Mouse (Mus musculus) embryonic facial prominence, embryonic 15.5 days (tissue): ENCODE measurements around the gene Specc1. TPM values are rescaled to one million over a fixed set of nuclear protein-coding genes. Genes with fewer than 3 reads are reported as not detected.
A peak's percentile ranks its signal among the peaks of the same experiment; 100 is the strongest.

Source experiments
- ATAC-seq: fragments of 200-750 bp; cut with Nextera tagmentation; 2 replicates; pipeline ENCODE4 v1.8.0; 2017; ENCODE audit warnings: low read depth, moderate TSS enrichment; ENCODE audit not compliant: insufficient number of reproducible peaks, low FRiP score, low TSS enrichment
- H3K27ac ChIP-seq: fragments of 300-500 bp; sonication (generic); replicated peaks from 2 replicates; pipeline ENCODE4 v1.5.1; 2015; ENCODE audit warnings: mild to moderate bottlenecking, inconsistent platforms
- H3K27me3 ChIP-seq: fragments of 300-500 bp; sonication (generic); 2 replicates; pipeline ENCODE4 v1.6.1; 2015; ENCODE audit warnings: inconsistent platforms
- H3K36me3 ChIP-seq: fragments of 300-500 bp; sonication (generic); 2 replicates; pipeline ENCODE4 v1.6.1; 2015; ENCODE audit warnings: mild to moderate bottlenecking, inconsistent platforms
- H3K4me1 ChIP-seq: fragments of 300-500 bp; sonication (generic); 2 replicates; pipeline ENCODE4 v1.6.1; 2015; ENCODE audit warnings: inconsistent platforms
- H3K4me2 ChIP-seq: fragments of 300-500 bp; sonication (generic); replicated peaks from 2 replicates; pipeline ENCODE4 v1.6.1; 2015; ENCODE audit warnings: mild to moderate bottlenecking, inconsistent platforms
- H3K4me3 ChIP-seq: fragments of 300-500 bp; sonication (generic); replicated peaks from 2 replicates; pipeline ENCODE4 v1.5.1; 2015; ENCODE audit warnings: mild to moderate bottlenecking, inconsistent platforms
- H3K9ac ChIP-seq: fragments of 300-500 bp; sonication (generic); 2 replicates; pipeline ENCODE4 v1.6.1; 2015; ENCODE audit warnings: inconsistent platforms
- H3K9me3 ChIP-seq: fragments of 300-500 bp; sonication (generic); replicated peaks from 2 replicates; pipeline ENCODE4 v1.6.1; 2016; ENCODE audit warnings: inconsistent platforms
- WGBS: fragments of 180-500 bp; shearing (Covaris S2); methylation state at CpG from one replicate; pipeline ENCODE4 v1.1.7; 2015; 5-methylcytosine and 5-hydroxymethylcytosine counted together
- polyA plus RNA-seq: library from polyadenylated mRNA; unstranded; fragments of >200 nt; fragmentation: Nextera tagmentation; extraction: Ambion mirVana; gene quantifications from 2 replicates; pipeline ENCODE4 v1.2.1, GENCODE M21; 2015

The Specc1 gene
- polyA plus RNA-seq, 1 experiment from 2014 or later, result 10.8 TPM

- Histone ChIP-seq H3K27me3 (no peaks in the 10 kb centered on the region), H3K4me2 (no peak overlapping the region), H3K4me1 (peaks cover 13% of the 10 kb centered on the region), H3K9ac (no peak overlapping the region), H3K27ac (no peak overlapping the region), H3K4me3 (no peak overlapping the region), H3K36me3 (no peaks in the 10 kb centered on the region), H3K9me3 (no peaks in the 10 kb centered on the region)
- no peak for ATAC-seq
- WGBS, result 60% methylated on average over 8 of the region's 8 CpGs
These were observed 42.9 kb downstream of the Specc1 start for GRCm38 (mm10) chr11:61999501-61999900.

- 82% methylated on average over 12 of the region's 12 CpGs for WGBS
- Histone ChIP-seq H3K27ac (no peak overlapping the region), H3K27me3 (no peaks in the 10 kb centered on the region), H3K4me3 (no peak overlapping the region), H3K9ac (no peak overlapping the region), H3K36me3 (no peaks in the 10 kb centered on the region), H3K4me1 (peaks cover 19% of the 10 kb centered on the region), H3K4me2 (no peak overlapping the region), H3K9me3 (no peaks in the 10 kb centered on the region)
- no peak for ATAC-seq
These were observed 43.5 kb downstream of the Specc1 start for GRCm38 (mm10) chr11:62000099-62000498.

GRCm38 (mm10) chr11:62001977-62002376, 45.4 kb downstream of the Specc1 start:
- H3K36me3 ChIP-seq, result no peaks in the 10 kb centered on the region
- peaks cover 36% of the 10 kb centered on the region for H3K4me1 ChIP-seq
- H3K27ac ChIP-seq, result no peak overlapping the region
- H3K9me3 ChIP-seq, result no peaks in the 10 kb centered on the region
- no peak overlapping the region for H3K4me2 ChIP-seq
- H3K9ac ChIP-seq, result no peak overlapping the region
- H3K4me3 ChIP-seq, result no peak overlapping the region
- no peak for ATAC-seq
- H3K27me3 ChIP-seq, result no peaks in the 10 kb centered on the region
- 82% methylated on average over 4 of the region's 4 CpGs for WGBS

GRCm38 (mm10) chr11:62004881-62005240, 48.3 kb downstream of the Specc1 start:
- H3K27ac ChIP-seq, result peak overlapping the region; percentile 83
- H3K9me3 ChIP-seq, result no peaks in the 10 kb centered on the region
- 0 out of 2 replicates have a peak overlapping the region, but pooled peaks have one; percentile 23 for H3K4me2 ChIP-seq
- no peak overlapping the region for H3K9ac ChIP-seq
- no peak overlapping the region for H3K4me3 ChIP-seq
- H3K27me3 ChIP-seq, result no peaks in the 10 kb centered on the region
- WGBS, result 25% methylated on average over 6 of the region's 6 CpGs
- H3K36me3 ChIP-seq, result no peaks in the 10 kb centered on the region
- peaks cover 38% of the 10 kb centered on the region for H3K4me1 ChIP-seq
- ATAC-seq, result 0 out of 2 replicates have a peak, but pooled peaks have one; percentile 29

GRCm38 (mm10) chr11:62005241-62005910, 48.8 kb downstream of the Specc1 start:
- H3K27ac ChIP-seq, result peak overlapping the region; percentile 83
- H3K4me1 ChIP-seq, result peaks cover 38% of the 10 kb centered on the region
- no peak overlapping the region for H3K9ac ChIP-seq
- H3K4me3 ChIP-seq, result peak overlapping the region; percentile 17
- H3K27me3 ChIP-seq, result no peaks in the 10 kb centered on the region
- H3K9me3 ChIP-seq, result no peaks in the 10 kb centered on the region
- WGBS, result 24% methylated on average over 14 of the region's 14 CpGs
- peak overlapping the region; percentile 23 for H3K4me2 ChIP-seq
- ATAC-seq, result peak; percentile 84; the same call in 1 of the 2 replicates
- no peaks in the 10 kb centered on the region for H3K36me3 ChIP-seq

- peak overlapping the region; percentile 17 for H3K4me3 ChIP-seq
- H3K9ac ChIP-seq, result no peak overlapping the region
- H3K4me1 ChIP-seq, result peaks cover 38% of the 10 kb centered on the region
- no peaks in the 10 kb centered on the region for H3K36me3 ChIP-seq
- peak overlapping the region; percentile 83 for H3K27ac ChIP-seq
- no peak for ATAC-seq
- no peaks in the 10 kb centered on the region for H3K27me3 ChIP-seq
- peak overlapping the region; percentile 23; the same call in 1 of the 2 replicates for H3K4me2 ChIP-seq
- 52% methylated on average over 5 of the region's 5 CpGs for WGBS
- H3K9me3 ChIP-seq, result no peaks in the 10 kb centered on the region
These were observed 49.3 kb downstream of the Specc1 start for GRCm38 (mm10) chr11:62005911-62006260.

GRCm38 (mm10) chr11:62006680-62007079, 50.1 kb downstream of the Specc1 start:
- no peaks in the 10 kb centered on the region for H3K36me3 ChIP-seq
- no peaks in the 10 kb centered on the region for H3K27me3 ChIP-seq
- H3K27ac ChIP-seq, result no peak overlapping the region
- H3K4me1 ChIP-seq, result peaks cover 38% of the 10 kb centered on the region
- no peak overlapping the region for H3K4me3 ChIP-seq
- WGBS, result 42% methylated on average over 5 of the region's 5 CpGs
- H3K9me3 ChIP-seq, result no peaks in the 10 kb centered on the region
- H3K4me2 ChIP-seq, result 0 out of 2 replicates have a peak overlapping the region, but pooled peaks have one; percentile 19
- H3K9ac ChIP-seq, result no peak overlapping the region
- no peak for ATAC-seq

- WGBS, result 47% methylated on average over 9 of the region's 9 CpGs
- H3K4me1 ChIP-seq, result peaks cover 38% of the 10 kb centered on the region
- no peaks in the 10 kb centered on the region for H3K9me3 ChIP-seq
- H3K4me3 ChIP-seq, result no peak overlapping the region
- H3K27ac ChIP-seq, result no peak overlapping the region
- H3K9ac ChIP-seq, result no peak overlapping the region
- H3K36me3 ChIP-seq, result no peaks in the 10 kb centered on the region
- no peak overlapping the region for H3K4me2 ChIP-seq
- no peaks in the 10 kb centered on the region for H3K27me3 ChIP-seq
- ATAC-seq, result no peak
These were observed 51.4 kb downstream of the Specc1 start for GRCm38 (mm10) chr11:62007984-62008383.

- Histone ChIP-seq H3K27me3 (no peaks in the 10 kb centered on the region; the same call in 1 of the 2 replicates), H3K36me3 (no peaks in the 10 kb centered on the region), H3K4me2 (no peak overlapping the region), H3K4me1 (peaks cover 13% of the 10 kb centered on the region), H3K4me3 (no peak overlapping the region), H3K27ac (no peak overlapping the region), H3K9ac (no peak overlapping the region), H3K9me3 (no peaks in the 10 kb centered on the region)
- 69% methylated on average over 16 of the region's 16 CpGs for WGBS
- no peak for ATAC-seq
These were observed 54.2 kb downstream of the Specc1 start for GRCm38 (mm10) chr11:62010625-62011231.

GRCm38 (mm10) chr11:62012039-62012438, 55.5 kb downstream of the Specc1 start:
- WGBS, result 88% methylated on average over 6 of the region's 6 CpGs
- Histone ChIP-seq H3K4me1 (peaks cover 2% of the 10 kb centered on the region), H3K4me3 (no peak overlapping the region), H3K9ac (no peak overlapping the region), H3K4me2 (no peak overlapping the region), H3K9me3 (no peaks in the 10 kb centered on the region), H3K27ac (no peak overlapping the region), H3K27me3 (no peaks in the 10 kb centered on the region; the same call in 1 of the 2 replicates), H3K36me3 (no peaks in the 10 kb centered on the region)
- no peak for ATAC-seq

GRCm38 (mm10) chr11:62013449-62013848, 56.9 kb downstream of the Specc1 start:
- Histone ChIP-seq H3K4me3 (no peak overlapping the region), H3K4me2 (no peak overlapping the region), H3K27ac (no peak overlapping the region), H3K9ac (no peak overlapping the region), H3K9me3 (no peaks in the 10 kb centered on the region), H3K36me3 (no peaks in the 10 kb centered on the region), H3K4me1 (no peaks in the 10 kb centered on the region; the same call in 1 of the 2 replicates), H3K27me3 (no peaks in the 10 kb centered on the region; the same call in 1 of the 2 replicates)
- WGBS, result 83% methylated on average over 3 of the region's 3 CpGs
- ATAC-seq, result no peak
